Mouse (Mus musculus) layer of hippocampus, postnatal 10 days (tissue): ENCODE data around the gene Ache. TPM values are rescaled to one million over a fixed set of nuclear protein-coding genes. Genes with fewer than 3 reads are reported as not detected.
A peak's percentile ranks its signal among the peaks of the same experiment; 100 is the strongest.

Source experiments
- DNase-seq, 2 experiments: peaks; one replicate each; pipeline ENCODE4 v3.0.0; 2021; ENCODE audit warnings: low spot score in 2 of 2
- microRNA-seq, 2 experiments: library from miRNA; unstranded; fragments of <30 nt; microRNA quantifications; one replicate each; pipeline ENCODE4 v1.2.0; 2021
- total RNA-seq, 2 experiments: library from RNA; stranded (reverse); gene quantifications; 2 replicates each; pipeline ENCODE4 v1.2.3; 2021

Gene Ache
- total RNA-seq, 2 experiments from 2014 or later: 93.0 to 97.4 TPM

DNA sequence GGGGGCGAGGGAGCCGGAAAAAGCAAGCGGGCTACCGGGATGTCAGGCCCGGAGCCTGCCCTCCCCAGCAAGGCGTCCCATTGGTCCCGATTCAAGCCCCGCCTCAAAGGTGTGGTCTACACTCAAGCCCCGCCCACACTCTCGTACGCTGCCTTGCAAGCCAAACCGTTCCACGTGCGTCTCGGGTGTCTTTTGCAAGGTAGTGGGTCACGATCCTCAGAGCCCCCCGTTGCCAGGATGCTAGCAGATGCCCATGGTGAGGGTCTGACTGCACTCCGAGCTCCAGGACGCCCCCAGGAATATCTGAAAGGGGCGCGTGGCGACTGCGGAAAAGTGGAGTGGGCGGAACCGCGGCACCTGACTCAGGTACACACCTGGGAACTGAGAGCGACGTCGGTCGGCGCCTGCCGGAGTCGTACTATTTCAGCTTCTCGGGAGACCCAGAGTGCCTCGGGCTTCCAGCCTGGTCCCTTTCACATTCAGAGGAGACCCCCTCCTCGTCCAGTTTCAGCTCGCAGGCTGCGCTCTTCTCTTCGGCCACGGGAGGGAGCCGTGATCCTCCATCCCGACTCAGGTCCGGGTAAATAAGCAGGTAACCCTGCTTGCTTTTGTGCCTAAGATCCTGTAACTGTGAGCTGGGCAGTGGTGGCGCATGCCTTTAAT is 46.3 kb downstream of the Ache start, which contains the start of gene Slc12a9:
TSS of gene Slc12a9 (minus strand) at position 86 of the 663 bp plus-strand sequence.
- peak; percentile 95 to 98 for DNase-seq

DNA sequence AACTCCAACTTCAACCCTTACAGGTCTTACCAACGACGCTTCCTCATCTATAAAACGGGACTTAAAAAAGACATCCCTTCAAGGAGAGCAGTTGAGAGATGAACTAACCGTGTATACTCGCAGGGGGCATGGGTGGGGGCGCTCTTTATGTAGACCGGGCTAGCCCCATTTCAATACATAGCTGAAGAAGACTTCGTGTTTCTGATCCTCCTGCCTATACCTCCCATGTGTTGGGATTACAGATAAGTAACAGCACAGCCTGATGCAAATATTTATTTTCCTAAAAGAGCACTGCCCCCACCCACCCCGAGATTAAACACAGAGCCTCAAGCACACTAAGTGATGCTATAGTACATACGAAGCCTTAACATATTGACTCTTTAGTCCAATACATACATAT is 47.0 kb downstream of the Ache start:
- DNase-seq: no peak

DNA sequence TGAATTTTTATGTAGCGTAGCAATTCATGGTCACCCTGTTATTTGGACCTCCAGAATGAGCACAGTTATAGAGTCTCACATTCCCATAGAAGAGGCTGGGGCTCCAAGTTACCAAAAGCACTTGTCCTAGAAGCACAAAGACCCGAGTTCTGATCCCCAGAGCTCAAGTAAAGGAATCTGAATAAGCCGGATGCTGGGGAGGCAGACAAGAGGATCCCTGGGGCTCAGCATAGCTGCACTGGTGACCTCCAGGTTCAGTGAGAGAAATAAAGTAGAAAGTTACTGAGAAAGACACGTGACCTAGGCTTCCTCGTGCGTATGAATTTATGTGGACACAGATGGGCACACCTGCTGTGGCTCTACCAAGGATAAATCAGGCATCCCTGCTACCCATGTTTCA is 47.7 kb downstream of the Ache start:
- DNase-seq: no peak

DNA sequence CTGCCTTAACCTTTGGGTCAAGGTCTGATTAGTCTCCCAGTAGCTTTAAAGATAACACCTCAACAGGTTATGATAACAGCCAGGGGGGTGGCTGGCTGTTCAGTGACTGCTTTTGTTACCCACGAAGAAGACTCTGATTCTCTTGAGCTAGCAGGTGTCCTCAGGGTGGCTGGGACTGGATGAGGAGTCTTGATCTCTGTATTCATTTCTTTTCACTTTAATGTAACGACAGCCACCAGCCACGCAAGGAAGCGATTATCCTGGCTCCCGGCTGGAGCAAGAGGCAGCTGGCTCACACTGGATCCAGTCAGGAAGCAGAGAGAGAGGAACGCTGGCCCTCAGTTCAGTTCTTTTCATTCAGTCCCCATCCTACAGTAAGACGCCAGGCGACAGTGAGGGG is 49.9 kb downstream of the Ache start:
- DNase-seq: no peak

DNA sequence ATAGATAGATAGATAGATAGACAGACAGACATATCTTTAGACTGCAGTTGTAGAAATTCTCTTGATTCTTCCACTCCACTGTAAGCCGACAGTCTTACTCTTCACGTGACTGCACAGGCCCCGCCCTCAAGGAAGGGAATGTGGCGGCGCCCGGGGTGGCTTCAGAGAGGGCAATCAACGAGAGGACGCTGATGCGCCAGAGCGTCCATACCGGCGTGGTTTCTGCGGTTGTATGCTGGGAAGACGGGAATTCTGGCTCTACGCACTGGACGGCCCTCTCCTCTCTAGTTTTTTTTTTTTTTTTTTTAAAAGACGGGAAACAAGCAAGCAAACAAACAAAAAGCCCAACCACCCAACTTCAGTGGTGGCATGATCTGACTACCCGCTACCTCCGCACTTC is 50.9 kb downstream of the Ache start:
- DNase-seq: peak; percentile 83 to 89

DNA sequence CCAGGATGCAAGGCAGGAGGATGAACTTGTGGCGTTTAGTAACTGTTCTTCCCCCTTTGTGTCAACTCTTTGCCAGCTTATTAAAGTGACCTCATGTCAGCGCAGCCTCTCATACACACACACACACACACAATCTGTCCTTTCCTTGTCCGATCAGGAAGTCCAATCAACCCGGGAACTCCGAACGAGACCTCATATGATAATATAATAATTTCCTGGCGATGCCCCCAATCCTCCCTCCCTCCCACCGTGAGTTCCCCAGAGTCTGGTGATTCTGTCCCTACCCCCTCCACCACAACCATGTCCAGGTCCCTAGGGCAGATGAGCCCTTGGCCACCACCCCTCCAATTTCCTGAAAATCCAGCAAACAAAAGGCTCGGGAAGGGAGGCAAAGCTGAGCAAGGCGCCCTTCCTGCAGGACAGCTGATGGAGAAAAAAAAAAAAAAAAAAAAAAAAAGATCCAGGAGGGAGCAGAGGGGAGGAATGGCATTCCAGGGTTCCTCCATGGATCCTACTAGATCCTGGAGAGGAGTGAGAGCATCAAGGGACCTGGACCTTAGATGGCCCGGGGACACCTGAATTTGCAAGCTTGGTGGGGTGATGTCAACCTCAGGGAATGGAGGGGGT is 51.5 kb downstream of the Ache start:
- DNase-seq: peak; percentile 40 to 54

DNA sequence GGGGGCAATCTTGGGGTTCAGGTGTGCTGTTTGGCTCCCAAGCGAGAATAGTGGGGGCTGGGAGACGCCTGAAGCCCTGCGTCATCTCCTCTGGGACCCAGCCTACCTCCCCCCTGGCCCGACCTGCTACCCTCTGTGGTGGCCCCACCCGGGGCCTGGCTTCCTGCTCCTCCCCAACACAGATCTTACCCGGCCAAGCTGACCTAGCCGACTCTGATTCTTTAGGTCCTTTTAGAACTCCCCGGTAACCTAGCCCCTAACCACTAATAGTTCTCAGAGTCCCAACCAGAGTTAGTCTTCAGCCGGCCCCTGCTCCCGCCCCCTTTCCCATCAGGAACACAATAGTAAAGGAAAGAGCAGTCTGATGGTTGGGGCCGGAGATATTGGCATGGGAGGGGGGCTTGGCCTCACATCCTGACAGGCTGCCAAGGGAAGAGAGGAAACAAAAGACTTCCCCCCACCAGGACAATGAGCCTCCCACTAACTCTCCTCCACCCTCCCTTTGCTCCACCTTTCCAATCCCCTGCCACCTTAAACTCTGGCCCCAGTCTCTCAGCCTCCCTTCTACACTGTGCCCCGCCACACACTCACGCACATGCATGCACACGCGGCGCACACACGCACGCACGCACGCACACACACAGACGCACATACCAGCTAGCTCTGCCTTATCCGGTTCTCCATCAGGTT is 52.1 kb downstream of the Ache start:
- DNase-seq: peak; percentile 30 to 46

DNA sequence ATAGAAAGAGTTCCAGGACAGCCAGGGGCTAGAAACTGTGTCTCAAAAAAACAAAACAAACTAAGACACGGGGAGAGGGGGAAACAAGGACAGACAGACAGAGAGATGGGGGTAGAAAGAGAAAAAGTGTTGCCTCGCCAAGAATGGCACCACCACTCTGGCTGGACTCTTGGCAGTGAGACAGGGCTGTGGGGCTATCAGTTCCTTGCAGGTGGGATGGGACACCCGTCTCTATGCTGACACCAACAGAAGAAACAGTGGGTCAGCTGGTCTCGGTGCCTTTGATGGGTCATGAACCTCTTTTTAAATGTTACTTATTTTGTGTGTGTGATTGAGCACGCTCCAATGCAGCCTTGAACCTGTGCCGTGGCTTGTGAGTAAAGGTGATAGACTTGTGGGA is 52.9 kb downstream of the Ache start:
- DNase-seq: no peak

DNA sequence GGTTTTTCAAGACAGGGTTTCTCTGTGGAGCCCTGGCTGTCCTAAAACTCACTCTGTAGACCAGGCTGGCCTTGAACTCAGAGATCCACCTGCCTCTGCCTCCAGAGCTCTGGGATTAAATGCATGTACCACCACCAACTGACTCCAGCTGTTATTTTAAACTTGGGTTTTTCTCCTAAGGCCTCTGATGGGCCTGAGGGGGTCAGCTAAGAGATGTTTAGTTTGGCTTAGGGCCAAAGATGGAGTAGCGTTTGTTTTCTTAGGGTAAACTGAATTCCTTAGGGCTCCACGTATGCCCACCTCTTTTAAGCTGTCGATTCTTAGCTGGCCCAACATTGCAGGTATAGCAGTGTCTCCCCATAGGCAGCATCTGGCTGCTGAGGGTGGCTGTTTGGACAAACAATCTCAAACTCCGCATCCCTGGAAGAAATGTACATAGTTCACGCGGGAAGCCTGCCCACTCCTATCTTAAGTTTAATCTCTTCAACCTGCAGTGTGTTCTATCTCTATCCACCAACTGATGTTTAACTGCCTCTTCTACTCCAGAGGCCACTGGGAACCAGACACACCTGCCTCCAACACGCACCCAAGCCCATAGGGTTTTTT is 55.2 kb downstream of the Ache start:
- DNase-seq: no peak

DNA sequence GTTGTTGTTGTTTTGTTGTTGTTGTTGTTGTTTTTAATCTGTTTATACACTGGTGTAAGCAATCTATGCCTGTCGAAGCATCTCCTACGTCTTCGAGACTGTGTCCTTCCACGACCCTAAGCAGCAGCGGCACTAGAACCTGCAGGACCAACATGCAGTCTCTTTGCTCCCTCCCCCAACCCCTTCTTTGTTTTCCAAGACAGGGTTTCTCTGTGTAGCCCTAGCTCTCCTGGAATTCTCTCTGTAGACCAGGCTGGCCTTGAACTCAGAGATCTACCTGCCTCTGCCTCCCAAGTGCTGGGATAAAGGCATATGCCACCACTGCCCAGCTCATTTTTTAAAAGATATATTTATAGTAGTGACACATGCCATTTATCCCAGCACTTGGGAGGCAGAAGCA is 56.1 kb downstream of the Ache start:
- no peak for DNase-seq

DNA sequence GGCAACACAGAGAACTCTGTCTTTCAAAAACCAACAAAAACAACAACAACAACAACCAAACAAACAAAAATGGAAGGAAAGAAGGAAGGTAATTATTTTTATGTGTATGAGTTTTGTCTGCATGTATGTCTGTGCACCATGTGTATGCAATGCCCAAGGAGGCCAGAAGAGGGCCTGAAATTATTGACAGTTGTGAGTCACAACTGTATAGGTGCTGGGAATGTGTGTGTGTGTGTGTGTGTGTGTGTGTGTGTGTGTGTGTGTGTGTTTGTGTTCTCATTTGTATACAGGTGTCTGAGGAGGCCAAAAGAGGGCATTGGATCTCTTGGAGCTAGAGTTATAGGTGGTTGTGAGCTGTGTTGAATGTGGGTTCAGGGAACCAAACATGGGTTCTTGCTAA is 56.5 kb downstream of the Ache start:
- DNase-seq: no peak

Small RNAs within 50 kb of the gene (microRNA-seq; reads per million reads assigned to microRNA genes)
- 1.6 to 2.7 reads per million in 2 experiments for gene Mir7036
- 0 to 0.59 reads per million in 2 experiments for gene Mir8116

Other genes starting within 250 kb of the Ache start
- gene Ap1s1, start 241.4 kb upstream of the Ache start, total RNA-seq: 100 to 1,000 TPM; 187 to 196 TPM
- gene Serpine1, start 215.3 kb upstream of the Ache start, total RNA-seq: under 1 TPM; 0.80 to 0.96 TPM
- 1 to 10 TPM; 4.8 to 5.2 TPM for gene Trim56, start 171.3 kb upstream of the Ache start, total RNA-seq
- not detected for gene Muc3, start 138.2 kb upstream of the Ache start, total RNA-seq
- 1 to 10 TPM; 3.5 to 5.2 TPM for gene Muc3a, start 75.1 kb upstream of the Ache start, total RNA-seq
- gene Ufsp1, start 7.1 kb downstream of the Ache start, total RNA-seq: 10 to 100 TPM; 20.4 to 21.8 TPM
- gene Srrt, start 20.2 kb downstream of the Ache start, total RNA-seq: 100 to 1,000 TPM; 188 to 191 TPM
- gene Trip6, start 26.9 kb downstream of the Ache start, total RNA-seq: 1 to 10 TPM; 6.2 to 7.7 TPM
- 10 to 100 TPM; 28.8 to 30.7 TPM for gene Slc12a9, start 46.1 kb downstream of the Ache start, total RNA-seq
- 1 to 10 TPM; 8.3 to 9.3 TPM for gene Ephb4, start 62.6 kb downstream of the Ache start, total RNA-seq
- gene Zan, start 189.5 kb downstream of the Ache start, total RNA-seq: under 1 TPM; 0.36 to 0.43 TPM
- 10 to 100 TPM; 30.7 to 36.5 TPM for gene Pop7, start 215.0 kb downstream of the Ache start, total RNA-seq
- 10 to 100 TPM; 40.2 to 50.4 TPM for gene Gigyf1, start 231.0 kb downstream of the Ache start, total RNA-seq
- not detected for gene Epo, start 245.7 kb downstream of the Ache start, total RNA-seq
- 100 to 1,000 TPM; 874 to 885 TPM for gene Gnb2, start 246.0 kb downstream of the Ache start, total RNA-seq